Mouse (Mus musculus) neural tube, embryonic 12.5 days (tissue): ENCODE results near the gene Olfr97. TPM values are rescaled to one million over a fixed set of nuclear protein-coding genes. Genes with fewer than 3 reads are reported as not detected.

ENCODE experiments used
- ATAC-seq: fragments of 200-750 bp; cut with Nextera tagmentation; 2 replicates; pipeline ENCODE4 v1.8.0; 2017; ENCODE audit warnings: low read depth, mild to moderate bottlenecking, moderate TSS enrichment, moderate library complexity; ENCODE audit not compliant: low FRiP score
- H3K27ac ChIP-seq: fragments of 300-500 bp; sonication (generic); 2 replicates; pipeline ENCODE4 v1.5.1; 2016
- H3K27me3 ChIP-seq: fragments of 300-500 bp; sonication (generic); replicated peaks from 2 replicates; pipeline ENCODE4 v1.6.1; 2016; ENCODE audit warnings: mild to moderate bottlenecking
- H3K36me3 ChIP-seq: fragments of 300-500 bp; sonication (generic); 2 replicates; pipeline ENCODE4 v1.6.1; 2016; ENCODE audit warnings: mild to moderate bottlenecking
- H3K4me1 ChIP-seq: fragments of 300-500 bp; sonication (generic); 2 replicates; pipeline ENCODE4 v1.6.1; 2016
- H3K4me2 ChIP-seq: fragments of 300-500 bp; sonication (generic); replicated peaks from 2 replicates; pipeline ENCODE4 v1.6.1; 2016; ENCODE audit warnings: mild to moderate bottlenecking
- H3K4me3 ChIP-seq: fragments of 300-500 bp; sonication (generic); 2 replicates; pipeline ENCODE4 v1.5.1; 2016
- H3K9ac ChIP-seq: fragments of 300-500 bp; sonication (generic); 2 replicates; pipeline ENCODE4 v1.6.1; 2016; ENCODE audit warnings: mild to moderate bottlenecking
- H3K9me3 ChIP-seq: fragments of 300-500 bp; sonication (generic); 2 replicates; pipeline ENCODE4 v1.6.1; 2016; ENCODE audit warnings: mild to moderate bottlenecking
- WGBS: fragments of 180-500 bp; shearing (Covaris S2); methylation state at CpG from one replicate; pipeline ENCODE4 v1.1.7; 2016; 5-methylcytosine and 5-hydroxymethylcytosine counted together
- polyA plus RNA-seq: library from polyadenylated mRNA; unstranded; fragments of >200 nt; fragmentation: Nextera tagmentation; extraction: Ambion mirVana; gene quantifications from 2 replicates; pipeline ENCODE4 v1.2.1, GENCODE M21; 2016

The Olfr97 gene
- polyA plus RNA-seq, 1 experiment from 2014 or later = not detected

DNA sequence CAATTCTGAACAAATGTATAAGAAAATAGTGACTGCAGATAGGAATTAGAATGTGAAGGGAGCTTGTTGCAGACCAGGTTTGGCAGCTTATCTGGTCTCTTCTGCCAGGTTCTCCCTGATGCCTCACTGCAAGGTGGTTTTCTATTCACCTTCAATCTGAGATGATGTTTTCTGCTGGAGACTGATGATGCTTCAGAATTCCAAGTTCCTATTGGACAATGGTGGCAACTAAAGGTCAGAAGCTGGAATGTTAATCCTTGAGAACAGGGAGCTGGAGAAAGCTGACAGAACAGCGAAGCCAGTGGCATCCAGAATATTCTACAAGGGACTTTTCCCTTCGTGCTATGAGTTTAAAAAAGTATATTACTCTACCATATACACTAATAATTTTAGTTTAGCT lies 46.4 kb downstream of the Olfr97 start:
- Histone ChIP-seq H3K4me2 (no peak overlapping the region), H3K4me1 (no peaks in the 10 kb centered on the region)
- WGBS = 58% methylated on average over 2 of the region's 2 CpGs

DNA sequence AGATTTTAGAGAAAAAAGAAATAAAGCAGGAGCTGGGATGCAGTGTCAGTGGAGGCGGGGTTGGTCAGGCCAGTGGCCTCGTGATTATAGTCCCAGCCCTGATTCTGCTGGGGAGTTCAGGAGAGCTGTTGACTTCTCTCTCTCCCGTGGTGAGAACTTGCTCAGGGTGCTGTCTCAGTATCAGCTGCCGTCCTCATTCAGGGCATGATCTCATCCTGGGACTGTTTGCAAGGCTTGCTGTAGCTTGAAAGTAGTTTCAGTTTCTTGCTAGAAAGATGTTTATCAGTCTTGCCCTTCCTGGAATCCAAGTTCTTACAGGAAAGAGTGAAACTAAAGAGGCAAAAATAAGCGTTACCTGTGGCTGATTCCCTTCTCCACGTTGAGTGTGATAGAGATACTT lies 51.7 kb downstream of the Olfr97 start:
- Histone ChIP-seq H3K4me3 (no peak overlapping the region), H3K27ac (no peak overlapping the region), H3K4me2 (no peak overlapping the region), H3K27me3 (no peaks in the 10 kb centered on the region), H3K9ac (no peak overlapping the region), H3K9me3 (no peaks in the 10 kb centered on the region), H3K4me1 (no peaks in the 10 kb centered on the region), H3K36me3 (no peaks in the 10 kb centered on the region)
- no peak for ATAC-seq
- WGBS = 51% methylated on average over 6 of the region's 6 CpGs

More for the DNA sequence above, 46.4 kb downstream of the Olfr97 start:
- ATAC-seq = no peak
- no peaks in the 10 kb centered on the region for H3K9me3 ChIP-seq
- H3K9ac ChIP-seq = no peak overlapping the region
- no peaks in the 10 kb centered on the region for H3K36me3 ChIP-seq
- 0 out of 2 replicates have a peak, but pooled peaks cover 7% of the 10 kb centered on the region for H3K27me3 ChIP-seq
- H3K4me3 ChIP-seq = no peak overlapping the region
- no peak overlapping the region for H3K27ac ChIP-seq

Other genes starting within 250 kb of the Olfr97 start
- 1.7 and 1.9 TPM in 2 replicates for gene H2-M5, start 247.8 kb downstream of the Olfr97 start, polyA plus RNA-seq
- gene Zfp57, start 236.2 kb downstream of the Olfr97 start, polyA plus RNA-seq = 208 and 210 TPM in 2 replicates
- 1.0 and 1.3 TPM in 2 replicates for gene Mog, start 213.9 kb downstream of the Olfr97 start, polyA plus RNA-seq
- 44.6 and 47.0 TPM in 2 replicates for gene Gabbr1, start 191.4 kb downstream of the Olfr97 start, polyA plus RNA-seq
- 0.11 TPM in 1 of 2 replicates, not detected in the other for gene Olfr90, start 148.8 kb downstream of the Olfr97 start, polyA plus RNA-seq
- gene Olfr91, start 139.1 kb downstream of the Olfr97 start, polyA plus RNA-seq = not detected in 2 replicates
- not detected in 2 replicates for gene Olfr92, start 117.2 kb downstream of the Olfr97 start, polyA plus RNA-seq
- gene Olfr93, start 75.8 kb downstream of the Olfr97 start, polyA plus RNA-seq = not detected in 2 replicates
- gene Ubd, start 43.4 kb downstream of the Olfr97 start, polyA plus RNA-seq = not detected in 2 replicates
- not detected in 2 replicates for gene Olfr94, start 36.3 kb downstream of the Olfr97 start, polyA plus RNA-seq
- not detected in 2 replicates for gene Olfr95, start 24.2 kb downstream of the Olfr97 start, polyA plus RNA-seq
- gene Olfr96, start 17.2 kb downstream of the Olfr97 start, polyA plus RNA-seq = not detected in 2 replicates
- not detected in 2 replicates for gene Olfr98, start 26.4 kb upstream of the Olfr97 start, polyA plus RNA-seq
- gene H2-M3, start 32.9 kb upstream of the Olfr97 start, polyA plus RNA-seq = 0.64 and 1.1 TPM in 2 replicates
- not detected in 2 replicates for gene Olfr99, start 46.1 kb upstream of the Olfr97 start, polyA plus RNA-seq
- not detected in 2 replicates for gene Olfr101, start 67.0 kb upstream of the Olfr97 start, polyA plus RNA-seq
- gene Olfr102, start 79.7 kb upstream of the Olfr97 start, polyA plus RNA-seq = not detected in 2 replicates
- gene Olfr103, start 102.4 kb upstream of the Olfr97 start, polyA plus RNA-seq = not detected in 2 replicates
- not detected in 2 replicates for gene Olfr104-ps, start 122.3 kb upstream of the Olfr97 start, polyA plus RNA-seq
- not detected in 2 replicates for gene Olfr105-ps, start 141.7 kb upstream of the Olfr97 start, polyA plus RNA-seq
- gene Olfr106-ps, start 153.1 kb upstream of the Olfr97 start, polyA plus RNA-seq = not detected in 2 replicates
- gene Olfr107, start 161.9 kb upstream of the Olfr97 start, polyA plus RNA-seq = not detected in 2 replicates
- not detected in 2 replicates for gene Olfr108, start 208.2 kb upstream of the Olfr97 start, polyA plus RNA-seq
- gene Olfr109, start 221.6 kb upstream of the Olfr97 start, polyA plus RNA-seq = not detected in 2 replicates
- gene H2-M2, start 246.2 kb upstream of the Olfr97 start, polyA plus RNA-seq = not detected in 2 replicates